Mouse (Mus musculus) activated CD4-positive, CD25-positive, alpha-beta regulatory T cell, adult 9 weeks (primary cell): ENCODE measurements around the gene Tlr7. TPM values are rescaled to one million over a fixed set of nuclear protein-coding genes. Genes with fewer than 3 reads are reported as not detected.

Experiments used
- polyA plus RNA-seq: library from polyadenylated mRNA; unstranded; fragments of 100-300 nt; shearing (Covaris generic); gene quantifications from one replicate; pipeline ENCODE4 v1.2.1, GENCODE M21; 2017

Gene Tlr7
- 27.1 TPM for polyA plus RNA-seq

DNA sequence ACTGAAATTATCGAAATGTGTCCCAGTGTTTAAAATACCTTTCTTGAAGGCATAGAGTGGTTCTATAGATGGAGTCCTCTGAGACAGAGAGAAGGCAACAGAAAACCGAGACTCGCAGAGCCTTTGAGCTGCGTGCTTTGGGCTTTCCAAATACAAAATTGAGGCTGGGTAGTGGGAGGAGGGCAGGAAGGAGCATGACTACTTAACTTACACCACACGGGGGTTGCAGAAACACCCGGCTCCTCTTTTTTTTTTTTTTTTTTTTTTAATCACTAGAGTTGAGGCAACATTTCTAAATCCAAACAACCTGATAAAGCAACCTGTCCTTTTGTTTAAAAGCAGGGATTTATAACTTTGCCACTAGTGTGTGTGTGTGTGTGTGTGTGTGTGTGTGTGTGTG is at the start of gene Tlr7:
Gene Tlr7, minus strand, starts transcription at position 160 of the 400 bp plus-strand sequence.

DNA sequence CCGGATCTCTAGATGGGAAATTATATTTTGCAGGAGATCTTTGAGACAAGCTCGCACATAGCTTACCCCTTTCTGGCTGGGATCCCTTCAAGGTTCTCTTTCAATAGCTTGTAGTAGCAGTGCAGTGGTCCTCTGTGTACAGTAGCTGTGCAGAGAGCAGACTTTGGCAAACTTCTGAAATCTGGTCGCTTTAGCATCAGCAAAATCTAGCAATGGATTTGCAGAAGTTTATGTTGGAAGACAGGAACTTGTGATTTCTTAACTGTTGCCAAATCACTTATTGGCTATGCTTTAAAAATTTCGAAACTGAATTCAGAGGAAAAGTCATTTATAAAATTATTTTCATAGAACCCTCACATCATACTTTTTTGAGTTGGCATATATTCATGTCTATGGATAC is 66.3 kb downstream of the Tlr7 start, which contains the start of gene Tlr8:
Gene Tlr8, minus strand, starts transcription at position 244 of the 400 bp plus-strand sequence.

Other genes with a start within 250 kb of the Tlr7 start
- gene Tmsb4x, start 121.2 kb downstream of the Tlr7 start, polyA plus RNA-seq = 18,750 TPM
- 0.23 TPM for gene Tlr8, start 66.2 kb downstream of the Tlr7 start, polyA plus RNA-seq
- 80.5 TPM for gene Prps2, start 52.2 kb upstream of the Tlr7 start, polyA plus RNA-seq